Mouse (Mus musculus): ENCODE measurements at regions not wholly inside any gene's neighbourhood (a gene's known extent, or its start where the extent isn't known, plus 50 kb on each side); places are given as distances from the start of the nearest gene placed in this dataset.

DNA sequence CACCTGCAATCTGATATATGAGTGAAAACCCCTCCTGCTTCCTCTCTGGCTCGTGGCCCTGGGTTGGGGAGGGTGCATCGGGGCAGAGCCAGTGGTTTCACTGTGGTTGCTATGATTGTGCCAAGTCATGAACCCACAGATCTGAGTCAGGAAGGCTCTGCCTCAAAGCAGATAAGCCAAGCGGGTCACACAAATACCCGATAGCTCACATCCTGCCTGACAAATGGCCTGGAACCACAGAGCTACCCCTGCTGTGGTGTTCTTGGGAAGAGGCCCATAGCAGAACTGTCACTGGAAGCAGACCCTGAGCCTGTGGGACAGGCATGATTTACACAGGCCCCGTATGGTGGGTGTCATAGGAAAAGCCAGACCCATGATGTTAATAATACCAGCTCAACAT is 236.7 kb downstream of the Snx10 start:
- H3K27me3 ChIP-seq: no peaks in the 10 kb centered on the region
- no peak for ATAC-seq
- WGBS: 84% methylated on average over 5 of the region's 5 CpGs

DNA sequence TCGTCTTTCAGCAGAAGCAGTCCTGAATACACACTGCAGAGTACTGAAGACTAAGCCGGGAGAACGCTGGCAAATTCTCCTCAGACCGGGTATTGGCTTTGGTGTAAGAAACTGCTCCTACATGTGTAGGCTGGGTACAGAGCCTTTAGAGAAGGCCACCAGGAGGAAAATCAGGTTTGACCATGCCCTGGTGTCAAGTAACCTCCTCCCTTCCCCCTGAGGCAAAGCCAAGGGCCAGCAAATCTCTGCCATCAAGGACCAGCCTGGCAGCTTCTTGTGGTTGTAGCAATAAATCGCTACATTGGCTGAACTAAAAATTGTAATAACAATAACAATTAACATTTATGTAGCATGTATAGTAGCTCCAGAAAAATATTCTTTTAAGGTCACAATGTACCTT is 237.8 kb downstream of the Snx10 start:
- peaks cover 6% of the 10 kb centered on the region for H3K4me1 ChIP-seq (replicated peaks)
- 85% methylated on average over 5 of the region's 5 CpGs for WGBS
- no peak overlapping the region for H3K4me2 ChIP-seq (replicated peaks)
- no peak overlapping the region for H3K27ac ChIP-seq
- no peaks in the 10 kb centered on the region for H3K9me3 ChIP-seq
- H3K27me3 ChIP-seq: no peaks in the 10 kb centered on the region
- no peaks in the 10 kb centered on the region for H3K36me3 ChIP-seq
- H3K9ac ChIP-seq (replicated peaks): no peak overlapping the region
- no peak for ATAC-seq
- H3K4me3 ChIP-seq (replicated peaks): no peak overlapping the region

More for the DNA sequence above, 236.7 kb downstream of the Snx10 start:
- H3K27ac ChIP-seq: no peak overlapping the region
- no peaks in the 10 kb centered on the region for H3K9me3 ChIP-seq
- no peak overlapping the region for H3K9ac ChIP-seq (replicated peaks)
- H3K36me3 ChIP-seq: no peaks in the 10 kb centered on the region
- no peak overlapping the region for H3K4me2 ChIP-seq (replicated peaks)
- no peak overlapping the region for H3K4me3 ChIP-seq (replicated peaks)
- H3K4me1 ChIP-seq (replicated peaks): no peaks in the 10 kb centered on the region

- Histone ChIP-seq H3K4me1 (replicated peaks) (peaks cover 30% of the 10 kb centered on the region), H3K27ac (peak overlapping the region; percentile 65; the same call in 1 of the 2 replicates), H3K4me2 (replicated peaks) (no peak overlapping the region), H3K27me3 (no peaks in the 10 kb centered on the region), H3K9ac (replicated peaks) (no peak overlapping the region), H3K4me3 (replicated peaks) (no peak overlapping the region), H3K9me3 (no peaks in the 10 kb centered on the region), H3K36me3 (no peaks in the 10 kb centered on the region)
- ATAC-seq: no peak
- WGBS: 17% methylated on average over 3 of the region's 3 CpGs
Measured at GRCm38 (mm10) chr6:51766482-51766881, 242.8 kb downstream of the Snx10 start.

- Histone ChIP-seq H3K4me1 (replicated peaks) (peaks cover 30% of the 10 kb centered on the region), H3K36me3 (no peaks in the 10 kb centered on the region), H3K9me3 (no peaks in the 10 kb centered on the region), H3K27me3 (no peaks in the 10 kb centered on the region), H3K9ac (replicated peaks) (peak overlapping the region; percentile 36; the same call in 1 of the 2 replicates), H3K4me3 (replicated peaks) (peak overlapping the region; percentile 17), H3K27ac (peak overlapping the region; percentile 92), H3K4me2 (replicated peaks) (peak overlapping the region; percentile 54)
- 2% methylated on average over 15 of the region's 15 CpGs for WGBS
- peak; percentile 92 for ATAC-seq
Measured at GRCm38 (mm10) chr6:51767582-51768341, 244.1 kb downstream of the Snx10 start.

- Histone ChIP-seq H3K27me3 (no peaks in the 10 kb centered on the region), H3K4me3 (replicated peaks) (no peak overlapping the region), H3K4me1 (replicated peaks) (peaks cover 29% of the 10 kb centered on the region), H3K9me3 (no peaks in the 10 kb centered on the region), H3K9ac (replicated peaks) (no peak overlapping the region), H3K4me2 (replicated peaks) (no peak overlapping the region), H3K36me3 (no peaks in the 10 kb centered on the region), H3K27ac (no peak overlapping the region)
- WGBS: 91% methylated on average over 9 of the region's 9 CpGs
- ATAC-seq: no peak
Measured at GRCm38 (mm10) chr6:51771001-51771400, 241.3 kb downstream of the Skap2 start.

GRCm38 (mm10) chr6:51771424-51771823 is 240.9 kb downstream of the Skap2 start:
- WGBS: 88% methylated on average over 11 of the region's 11 CpGs
- H3K4me1 ChIP-seq (replicated peaks): peaks cover 25% of the 10 kb centered on the region

GRCm38 (mm10) chr6:51774771-51775170 is 237.6 kb downstream of the Skap2 start:
- Histone ChIP-seq H3K36me3 (no peaks in the 10 kb centered on the region), H3K9me3 (no peaks in the 10 kb centered on the region), H3K4me3 (replicated peaks) (no peak overlapping the region), H3K4me2 (replicated peaks) (no peak overlapping the region), H3K27ac (no peak overlapping the region), H3K4me1 (replicated peaks) (no peaks in the 10 kb centered on the region), H3K27me3 (no peaks in the 10 kb centered on the region), H3K9ac (replicated peaks) (no peak overlapping the region)
- WGBS: 76% methylated on average over 3 of the region's 3 CpGs
- ATAC-seq: no peak

More at GRCm38 (mm10) chr6:51771424-51771823, 240.9 kb downstream of the Skap2 start:
- no peak for ATAC-seq
- Histone ChIP-seq H3K27me3 (no peaks in the 10 kb centered on the region), H3K4me2 (replicated peaks) (no peak overlapping the region), H3K4me3 (replicated peaks) (no peak overlapping the region), H3K27ac (no peak overlapping the region), H3K9me3 (no peaks in the 10 kb centered on the region), H3K9ac (replicated peaks) (no peak overlapping the region), H3K36me3 (no peaks in the 10 kb centered on the region)

DNA sequence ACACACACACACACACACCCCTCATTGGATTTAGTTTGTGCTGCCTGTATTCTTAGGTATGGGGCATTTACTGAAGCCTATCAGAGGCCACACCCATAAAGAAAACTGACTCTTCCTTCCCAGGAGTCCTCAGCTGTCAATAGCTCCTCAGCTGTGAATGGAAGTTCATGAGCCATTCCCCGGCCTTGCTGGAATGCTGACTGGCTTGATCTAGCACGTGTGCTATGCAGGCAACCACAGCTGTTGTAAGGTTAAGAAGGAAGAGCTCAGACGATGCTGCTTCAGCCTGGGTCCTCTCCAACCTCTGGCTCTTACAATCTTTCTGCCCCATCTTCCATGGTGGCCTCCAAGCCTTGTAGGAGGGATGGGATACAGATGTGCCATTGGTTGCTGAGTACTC is 226.7 kb downstream of the Skap2 start:
- no peaks in the 10 kb centered on the region for H3K9me3 ChIP-seq
- H3K36me3 ChIP-seq: no peaks in the 10 kb centered on the region
- H3K27ac ChIP-seq: no peak overlapping the region
- ATAC-seq: no peak
- H3K27me3 ChIP-seq: no peaks in the 10 kb centered on the region
- 72% methylated on average over 3 of the region's 3 CpGs for WGBS
- no peak overlapping the region for H3K9ac ChIP-seq (replicated peaks)
- no peak overlapping the region for H3K4me3 ChIP-seq (replicated peaks)
- H3K4me1 ChIP-seq (replicated peaks): peaks cover 4% of the 10 kb centered on the region
- H3K4me2 ChIP-seq (replicated peaks): no peak overlapping the region

- Histone ChIP-seq H3K4me2 (replicated peaks) (no peak overlapping the region), H3K4me1 (replicated peaks) (peaks cover 8% of the 10 kb centered on the region), H3K4me3 (replicated peaks) (no peak overlapping the region), H3K9me3 (no peaks in the 10 kb centered on the region), H3K36me3 (no peaks in the 10 kb centered on the region), H3K9ac (replicated peaks) (no peak overlapping the region), H3K27me3 (no peaks in the 10 kb centered on the region), H3K27ac (no peak overlapping the region)
- 73% methylated on average over 3 of the region's 3 CpGs for WGBS
- ATAC-seq: no peak
Measured at GRCm38 (mm10) chr6:51786836-51787235, 225.5 kb downstream of the Skap2 start.

DNA sequence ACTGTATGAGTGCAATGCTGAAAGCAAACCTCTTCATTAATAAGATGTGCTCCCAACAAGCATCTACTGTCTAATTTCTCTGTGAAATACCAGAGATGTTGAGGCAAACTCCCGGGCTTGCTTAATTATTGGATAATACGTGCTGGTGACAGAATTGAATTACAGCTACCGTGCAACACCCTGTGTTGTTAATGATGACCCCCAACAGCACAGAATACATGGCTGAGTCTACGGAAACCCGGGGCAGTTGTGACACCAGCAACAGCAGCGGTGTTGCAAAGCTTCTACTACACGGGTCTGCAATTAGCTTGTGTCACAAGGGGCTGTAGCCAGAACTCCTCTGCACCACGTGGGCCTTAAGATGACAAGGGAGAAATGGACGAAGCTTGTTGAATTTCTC is 224.2 kb downstream of the Skap2 start:
- H3K27ac ChIP-seq: no peak overlapping the region
- no peak overlapping the region for H3K4me3 ChIP-seq (replicated peaks)
- no peaks in the 10 kb centered on the region for H3K36me3 ChIP-seq
- no peak for ATAC-seq
- no peak overlapping the region for H3K9ac ChIP-seq (replicated peaks)
- H3K4me1 ChIP-seq (replicated peaks): peaks cover 8% of the 10 kb centered on the region
- no peaks in the 10 kb centered on the region for H3K27me3 ChIP-seq
- H3K9me3 ChIP-seq: no peaks in the 10 kb centered on the region
- no peak overlapping the region for H3K4me2 ChIP-seq (replicated peaks)
- 85% methylated on average over 9 of the region's 9 CpGs for WGBS

GRCm38 (mm10) chr6:51790293-51790692 is 222.1 kb downstream of the Skap2 start:
- Histone ChIP-seq H3K4me2 (replicated peaks) (no peak overlapping the region), H3K36me3 (no peaks in the 10 kb centered on the region), H3K9me3 (no peaks in the 10 kb centered on the region), H3K27me3 (no peaks in the 10 kb centered on the region), H3K4me1 (replicated peaks) (peaks cover 8% of the 10 kb centered on the region), H3K27ac (peak overlapping the region; percentile 51; the same call in 1 of the 2 replicates), H3K9ac (replicated peaks) (no peak overlapping the region), H3K4me3 (replicated peaks) (no peak overlapping the region)
- ATAC-seq: 0 out of 2 replicates have a peak, but pooled peaks have one; percentile 20
- WGBS: 65% methylated on average over 5 of the region's 5 CpGs

DNA sequence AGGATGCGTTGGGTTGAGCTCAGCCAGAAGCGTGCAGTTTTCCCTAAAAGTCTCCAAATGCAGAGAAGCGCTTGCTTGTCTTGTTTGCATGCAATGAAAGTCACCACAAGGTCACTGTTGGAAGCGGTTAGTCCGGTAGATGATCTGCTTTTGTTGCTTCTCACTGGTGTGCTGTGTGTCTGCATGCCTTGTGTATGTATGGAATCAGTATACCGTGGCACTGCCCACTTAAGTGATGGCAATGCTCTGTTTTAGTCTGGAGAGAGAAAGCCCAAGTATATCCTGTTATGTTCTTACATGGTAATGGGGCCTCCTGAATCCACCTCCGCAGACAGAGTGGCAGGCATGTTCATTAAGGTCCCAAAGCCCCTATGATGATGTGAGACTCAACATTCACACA is 221.7 kb downstream of the Skap2 start:
- H3K27me3 ChIP-seq: no peaks in the 10 kb centered on the region
- 85% methylated on average over 7 of the region's 7 CpGs for WGBS
- peaks cover 8% of the 10 kb centered on the region for H3K4me1 ChIP-seq (replicated peaks)
- H3K4me3 ChIP-seq (replicated peaks): no peak overlapping the region
- H3K27ac ChIP-seq: peak overlapping the region; percentile 51; the same call in 1 of the 2 replicates
- no peak overlapping the region for H3K9ac ChIP-seq (replicated peaks)
- ATAC-seq: no peak
- no peaks in the 10 kb centered on the region for H3K36me3 ChIP-seq
- H3K9me3 ChIP-seq: no peaks in the 10 kb centered on the region
- no peak overlapping the region for H3K4me2 ChIP-seq (replicated peaks)

DNA sequence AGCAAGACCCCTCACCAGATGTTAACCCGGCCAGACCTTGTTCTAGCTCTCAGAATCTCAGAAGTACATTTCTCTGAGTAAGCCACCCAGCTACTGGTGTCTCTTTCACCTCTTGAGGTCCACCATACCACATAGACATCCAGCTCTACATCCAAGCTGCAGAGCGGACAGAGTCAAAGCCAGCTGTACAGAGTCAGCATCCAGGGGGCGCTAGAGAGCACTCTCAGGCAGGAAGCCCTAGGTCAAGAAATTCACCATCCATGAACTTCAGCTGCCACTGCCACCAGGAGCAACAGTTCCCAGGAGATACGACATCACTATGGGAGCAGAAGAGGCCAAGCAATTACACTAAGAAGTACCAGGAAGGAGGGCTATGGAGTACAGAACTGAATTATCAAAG is 217.0 kb downstream of the Skap2 start:
- Histone ChIP-seq H3K9me3 (no peaks in the 10 kb centered on the region), H3K27ac (no peak overlapping the region), H3K4me1 (replicated peaks) (peaks cover 7% of the 10 kb centered on the region), H3K4me2 (replicated peaks) (no peak overlapping the region), H3K36me3 (no peaks in the 10 kb centered on the region), H3K27me3 (no peaks in the 10 kb centered on the region), H3K9ac (replicated peaks) (no peak overlapping the region), H3K4me3 (replicated peaks) (no peak overlapping the region)
- ATAC-seq: no peak
- 48% methylated on average over 4 of the region's 4 CpGs for WGBS

All from midbrain, embryonic 13.5 days (tissue).